Mouse (Mus musculus) cerebellum, adult 2 months (tissue): ENCODE results near the gene Kctd19. TPM values are rescaled to one million over a fixed set of nuclear protein-coding genes. Genes with fewer than 3 reads are reported as not detected.

Experiments
- DNase-seq, 2 experiments: peaks; one replicate each; pipeline ENCODE4 v3.0.0; 2021
- H3K27ac ChIP-seq: fragments of 200-500 bp; 2 replicates; pipeline ENCODE4 v1.5.1; 2012; ENCODE audit warnings: low read length, control low read depth, inconsistent platforms; ENCODE audit not compliant: insufficient read depth
- H3K27me3 ChIP-seq: fragments of 200-500 bp; 2 replicates; pipeline ENCODE4 v1.6.1; 2012; ENCODE audit warnings: inconsistent platforms, mild to moderate bottlenecking, low read length, moderate library complexity; ENCODE audit not compliant: control insufficient read depth, insufficient read depth
- H3K4me1 ChIP-seq: fragments of 200-500 bp; 2 replicates; pipeline ENCODE4 v1.6.1; 2011; ENCODE audit warnings: low read length; ENCODE audit not compliant: control insufficient read depth, insufficient read depth
- H3K4me3 ChIP-seq: fragments of 200-500 bp; replicated peaks from 2 replicates; pipeline ENCODE3; 2011; ENCODE audit warnings: mild to moderate bottlenecking, low read depth, low read length, control low read depth; ENCODE audit not compliant: insufficient read depth
- CTCF ChIP-seq: fragments of 200-500 bp; IDR thresholded peaks from 2 replicates; pipeline ENCODE4 v1.5.1; 2011; ENCODE audit warnings: low read depth, mild to moderate bottlenecking, control low read depth, low read length, moderate library complexity, borderline replicate concordance; ENCODE audit not compliant: insufficient read depth
- POLR2A ChIP-seq: fragments of 200-500 bp; IDR thresholded peaks from 2 replicates; pipeline ENCODE4 v1.6.1; 2011; ENCODE audit warnings: low read length, control low read depth, borderline replicate concordance; ENCODE audit not compliant: insufficient read depth
- WGBS: fragments of 180-500 bp; shearing (Covaris S2); methylation state at CpG from one replicate; pipeline ENCODE4 v1.1.7; 2018; 5-methylcytosine and 5-hydroxymethylcytosine counted together
- polyA plus RNA-seq: library from polyadenylated mRNA; depleted of rRNA; stranded (reverse); fragments of >200 nt; gene quantifications from 2 replicates; pipeline ENCODE4 v1.2.3, GENCODE M21; 2012

Kctd19 gene
- polyA plus RNA-seq, 1 experiment, result 0.05 TPM

DNA sequence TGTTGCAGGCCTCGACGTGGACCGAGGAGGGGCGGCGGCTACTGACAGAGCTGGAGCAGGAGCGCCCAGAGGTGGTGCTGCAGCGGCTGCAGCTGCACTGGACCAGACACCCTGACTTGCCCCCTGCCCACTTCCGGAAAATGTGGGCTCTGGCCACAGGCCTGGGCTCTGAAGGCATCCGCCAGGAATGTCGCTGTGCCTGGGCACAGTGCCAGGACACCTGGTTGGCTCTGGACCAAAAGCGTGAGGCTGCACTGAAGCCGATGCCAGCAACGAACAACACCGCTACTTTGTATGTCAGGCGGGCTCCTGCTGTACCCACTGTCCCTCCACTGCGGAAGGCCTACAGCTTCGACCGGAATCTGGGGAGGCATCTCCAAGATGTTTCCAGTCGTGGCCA lies 34.6 kb downstream of the Kctd19 start:
- peak; percentile 40 to 52 for DNase-seq

DNA sequence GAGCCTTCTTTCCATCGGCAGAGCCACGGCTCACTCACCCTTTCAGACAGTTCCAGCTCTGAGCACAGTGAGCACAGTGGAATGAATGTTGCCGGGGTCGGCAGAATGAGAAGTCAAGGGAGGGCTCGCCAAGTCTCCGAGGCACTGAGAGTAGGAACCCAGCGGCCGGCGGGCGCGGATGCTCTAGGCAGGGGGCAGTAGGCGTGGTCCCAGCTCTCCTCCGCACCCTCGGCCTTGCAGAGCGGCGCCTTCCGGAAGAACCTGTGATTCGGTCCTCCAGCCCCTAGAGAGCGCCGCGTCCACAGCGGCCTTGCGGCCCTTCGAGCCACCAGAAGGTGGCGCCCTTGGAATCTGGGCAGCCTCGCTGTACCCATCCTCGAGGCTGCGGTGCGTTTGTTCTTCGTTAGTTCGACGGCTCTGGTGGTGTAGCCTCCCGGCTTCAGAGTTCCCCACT lies 38.8 kb downstream of the Kctd19 start:
- no peak overlapping the region for H3K4me3 ChIP-seq
- DNase-seq, result peak in 1 of 2 experiments; percentile 38
- H3K27me3 ChIP-seq, result no peaks in the 10 kb centered on the region
- no peak overlapping the region for H3K27ac ChIP-seq
- TF ChIP-seq POLR2A (no peak), CTCF (peak; percentile 54)
- WGBS, result 26% methylated on average over 33 of the region's 33 CpGs
- peaks cover 27% of the 10 kb centered on the region for H3K4me1 ChIP-seq

More for the DNA sequence above, 34.6 kb downstream of the Kctd19 start:
- TF ChIP-seq CTCF (no peak), POLR2A (no peak)
- Histone ChIP-seq H3K27me3 (no peaks in the 10 kb centered on the region), H3K27ac (no peak overlapping the region), H3K4me1 (peaks cover 23% of the 10 kb centered on the region), H3K4me3 (no peak overlapping the region)
- 22% methylated on average over 19 of the region's 19 CpGs for WGBS

DNA sequence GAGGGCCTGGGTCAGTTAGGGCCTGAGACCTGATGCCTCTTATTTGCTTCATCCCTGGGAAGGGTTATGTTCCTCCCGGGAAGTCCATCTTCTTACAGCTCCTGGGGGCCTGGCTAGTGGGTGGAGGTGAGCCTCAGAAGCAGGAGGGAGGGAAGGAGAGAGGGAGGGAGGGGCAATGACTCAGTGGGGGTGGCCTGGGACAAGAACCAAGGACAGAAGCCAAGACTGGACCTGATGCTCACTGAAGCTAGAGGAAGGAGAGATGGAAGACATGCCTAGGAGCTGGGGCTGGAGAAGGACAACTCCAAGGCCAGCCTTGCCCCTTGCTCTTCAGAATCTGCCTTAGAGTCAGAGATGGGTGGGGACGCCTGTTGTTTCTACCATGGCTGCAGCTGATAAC lies 40.3 kb downstream of the Kctd19 start, which contains the start of gene Plekhg4:
Plekhg4 (plus strand) TSS at position 243 of the 400 bp plus-strand sequence.
- TF ChIP-seq POLR2A (no peak), CTCF (no peak)
- no peak within 1 kb of the TSS for H3K4me3 ChIP-seq

GRCm38 (mm10) chr8:105372473-105372872 lies 40.8 kb downstream of the Kctd19 start:
- Histone ChIP-seq H3K27me3 (no peaks in the 10 kb centered on the region), H3K4me1 (peaks cover 19% of the 10 kb centered on the region), H3K27ac (no peak overlapping the region), H3K4me3 (no peak overlapping the region)
- peak; percentile 51 to 64 for DNase-seq
- no peak for TF ChIP-seq CTCF
- TF ChIP-seq POLR2A, result no peak
- 43% methylated on average over 9 of the region's 9 CpGs for WGBS

More for the DNA sequence above, 40.3 kb downstream of the Kctd19 start, which contains the start of gene Plekhg4:
- H3K27ac ChIP-seq, result no peak within 1 kb of the TSS
- 60% methylated on average over 2 of the region's 2 CpGs for WGBS
- DNase-seq, result peak in 1 of 2 experiments; percentile 18
- peaks cover 19% of the 10 kb centered on the region for H3K4me1 ChIP-seq
- H3K27me3 ChIP-seq, result no peaks in the 10 kb centered on the region

DNA sequence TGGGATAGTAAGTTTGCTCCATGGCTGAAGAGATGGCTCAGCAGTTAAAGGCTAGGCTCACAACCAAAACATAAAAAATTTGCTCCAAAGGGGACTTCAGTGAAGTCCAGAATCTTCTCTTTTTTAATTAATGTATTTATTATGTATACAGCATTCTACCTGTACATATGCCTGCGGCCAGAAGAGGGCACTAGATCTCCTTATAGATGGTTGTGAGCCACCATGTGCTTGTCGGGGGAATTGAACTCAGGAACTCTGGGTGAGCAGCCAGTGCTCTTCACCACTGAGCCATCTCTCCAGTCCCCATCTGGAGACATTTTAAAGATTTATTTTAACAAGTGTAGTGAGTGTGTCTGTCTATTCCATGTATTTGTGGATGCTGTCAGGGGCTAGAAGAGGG lies 46.2 kb downstream of the Kctd19 start:
- 71% methylated on average over 2 of the region's 2 CpGs for WGBS
- no peak for DNase-seq

GRCm38 (mm10) chr8:105361751-105362702 lies 51.3 kb downstream of the Kctd19 start:
- Histone ChIP-seq H3K27me3 (no peaks in the 10 kb centered on the region), H3K4me1 (no peaks in the 10 kb centered on the region), H3K4me3 (no peak overlapping the region), H3K27ac (no peak overlapping the region)
- no peak for DNase-seq
- TF ChIP-seq POLR2A (no peak), CTCF (no peak)
- 57% methylated on average over 12 of the region's 12 CpGs for WGBS

More for the DNA sequence above, 46.2 kb downstream of the Kctd19 start:
- H3K4me1 ChIP-seq, result peaks cover 3% of the 10 kb centered on the region; the same call in 1 of the 2 replicates
- H3K27ac ChIP-seq, result no peak overlapping the region
- H3K27me3 ChIP-seq, result no peaks in the 10 kb centered on the region
- no peak overlapping the region for H3K4me3 ChIP-seq
- TF ChIP-seq POLR2A, result no peak
- peak; percentile 11; the same call in 1 of the 2 replicates for TF ChIP-seq CTCF

DNA sequence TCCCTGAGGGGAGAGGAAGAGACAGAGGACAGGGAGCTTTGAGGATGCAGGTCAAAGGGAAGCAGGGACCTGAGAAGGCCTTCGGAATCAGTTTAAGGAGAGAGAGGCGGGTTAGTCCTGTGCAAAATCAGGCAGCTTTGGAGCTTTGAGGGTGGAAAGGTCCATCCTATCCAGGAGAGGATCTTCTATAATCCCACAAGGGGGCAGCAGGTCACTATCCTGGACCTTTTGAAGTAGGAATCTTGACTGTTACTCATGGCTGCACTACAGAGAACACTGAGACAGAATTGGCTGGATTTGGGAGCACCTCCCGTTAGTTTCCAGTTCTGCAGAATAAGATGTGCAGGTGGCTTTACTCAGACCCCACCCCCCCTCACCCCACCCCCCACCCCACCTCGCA lies 53.7 kb downstream of the Kctd19 start:
- no peak overlapping the region for H3K4me3 ChIP-seq
- no peak for DNase-seq
- H3K4me1 ChIP-seq, result peaks cover 14% of the 10 kb centered on the region
- no peaks in the 10 kb centered on the region for H3K27me3 ChIP-seq
- 43% methylated on average over 4 of the region's 4 CpGs for WGBS
- TF ChIP-seq CTCF (peak; percentile 51; the same call in 1 of the 2 replicates), POLR2A (no peak)
- H3K27ac ChIP-seq, result no peak overlapping the region
